Mouse (Mus musculus) cortical plate, adult 2 months (tissue): ENCODE measurements at regions not wholly inside any gene's neighbourhood (a gene's known extent, or its start where the extent isn't known, plus 50 kb on each side); places are given as distances from the start of the nearest gene placed in this dataset.

Experiments used
- CTCF ChIP-seq: fragments of 200-500 bp; IDR thresholded peaks from 2 replicates; pipeline ENCODE4 v1.5.1; 2011; ENCODE audit warnings: mild to moderate bottlenecking, control low read depth, low read length; ENCODE audit not compliant: insufficient read depth; ENCODE audit errors: extremely low read depth
- POLR2A ChIP-seq: fragments of 200-500 bp; IDR thresholded peaks from 2 replicates; pipeline ENCODE4 v1.6.1; 2011; ENCODE audit warnings: mild to moderate bottlenecking, low read length, control low read depth; ENCODE audit not compliant: insufficient read depth; ENCODE audit errors: extremely low read depth

- no peak for TF ChIP-seq CTCF
- TF ChIP-seq POLR2A, result no peak
Measured at GRCm38 (mm10) chr12:50804391-50804790, 155.5 kb upstream of the Prkd1 start.
